8 mouse cellular contexts compared by ENCODE assay signal in genomic region chrX:104199611-104200387, GRCm38 (mm10). TPM values are rescaled to one million over a fixed set of nuclear protein-coding genes. Genes with fewer than 3 reads are reported as not detected.
DNase-seq lines count a peak whose midpoint lies in the region; ATAC-seq and TF ChIP-seq lines count a peak whose summit lies in the region.

No protein-coding gene starts in this region.

- TF ChIP-seq CTCF in stomach, postnatal 0 days (IDR thresholded peaks at IDR 0.05; ENCODE audit: low read depth): no peak

- peak overlapping the region; percentile 62 for H3K9ac ChIP-seq in embryonic facial prominence, embryonic 11.5 days (replicated peaks; ENCODE audit: low read length)
- peak overlapping the region; percentile 52; the same call in 1 of the 2 replicates for H3K9ac ChIP-seq in heart, embryonic 11.5 days (ENCODE audit: low read depth, low read length)
- H3K9ac ChIP-seq in kidney, embryonic 14.5 days (ENCODE audit: low read depth, low read length): peak overlapping the region; percentile 47; the same call in 1 of the 2 replicates
- peak overlapping the region; percentile 43; the same call in 1 of the 2 replicates for H3K9ac ChIP-seq in stomach, postnatal 0 days (ENCODE audit: low read length)

- TF ChIP-seq EP300 in stomach, postnatal 0 days (optimal IDR thresholded peaks at IDR 0.05): no peak

- H3K27me3 ChIP-seq in embryonic facial prominence, embryonic 11.5 days (ENCODE audit: control insufficient read depth, insufficient read depth, low read length): peaks cover 15% of the 10 kb centered on the region
- H3K27me3 ChIP-seq in heart, embryonic 11.5 days (ENCODE audit: control insufficient read depth, insufficient read depth, low read length): peaks cover 14% of the 10 kb centered on the region
- peaks cover 22% of the 10 kb centered on the region; the same call in 1 of the 2 replicates for H3K27me3 ChIP-seq in kidney, embryonic 14.5 days (ENCODE audit: control insufficient read depth, insufficient read depth, low read length)
- H3K27me3 ChIP-seq in stomach, postnatal 0 days (ENCODE audit: control insufficient read depth, insufficient read depth, low read length): no peaks in the 10 kb centered on the region

- H3K27ac ChIP-seq in embryonic facial prominence, embryonic 11.5 days (replicated peaks; ENCODE audit: low read depth, low read length): no peak overlapping the region
- H3K27ac ChIP-seq in heart, embryonic 11.5 days (ENCODE audit: low read depth, low read length): no peak overlapping the region
- no peak overlapping the region for H3K27ac ChIP-seq in kidney, embryonic 14.5 days (ENCODE audit: low read depth, low read length)
- no peak overlapping the region for H3K27ac ChIP-seq in stomach, postnatal 0 days (replicated peaks)

- no peaks in the 10 kb centered on the region for H3K9me3 ChIP-seq in embryonic facial prominence, embryonic 11.5 days (replicated peaks; ENCODE audit: control insufficient read depth, low read length)
- H3K9me3 ChIP-seq in heart, embryonic 11.5 days (replicated peaks; ENCODE audit: control insufficient read depth, low read length): no peaks in the 10 kb centered on the region
- no peaks in the 10 kb centered on the region for H3K9me3 ChIP-seq in kidney, embryonic 14.5 days (ENCODE audit: control insufficient read depth, low read length)
- no peaks in the 10 kb centered on the region for H3K9me3 ChIP-seq in stomach, postnatal 0 days (ENCODE audit: control insufficient read depth, low read length)

- no peaks in the 10 kb centered on the region for H3K4me1 ChIP-seq in embryonic facial prominence, embryonic 11.5 days (ENCODE audit: control insufficient read depth, insufficient read depth, low read length)
- H3K4me1 ChIP-seq in heart, embryonic 11.5 days (ENCODE audit: control insufficient read depth, insufficient read depth, low read length): no peaks in the 10 kb centered on the region
- H3K4me1 ChIP-seq in kidney, embryonic 14.5 days (ENCODE audit: control insufficient read depth, insufficient read depth, low read length): no peaks in the 10 kb centered on the region
- no peaks in the 10 kb centered on the region for H3K4me1 ChIP-seq in stomach, postnatal 0 days (replicated peaks; ENCODE audit: control insufficient read depth, insufficient read depth)

- peak; percentile 32 for ATAC-seq in embryonic facial prominence, embryonic 11.5 days (replicated peaks; ENCODE audit: insufficient number of reproducible peaks, low FRiP score, low TSS enrichment, low read depth)
- ATAC-seq in heart, embryonic 11.5 days (replicated peaks; ENCODE audit: insufficient number of reproducible peaks, low FRiP score, low TSS enrichment): peak; percentile 39
- peak; percentile 30 for ATAC-seq in kidney, embryonic 14.5 days (ENCODE audit: low FRiP score, low TSS enrichment)
- ATAC-seq in stomach, postnatal 0 days (ENCODE audit: low FRiP score, low TSS enrichment): peak; percentile 55

- no peaks in the 10 kb centered on the region for H3K36me3 ChIP-seq in embryonic facial prominence, embryonic 11.5 days (replicated peaks; ENCODE audit: control insufficient read depth, insufficient read depth, low read depth, low read length)
- no peaks in the 10 kb centered on the region for H3K36me3 ChIP-seq in heart, embryonic 11.5 days (ENCODE audit: control insufficient read depth, insufficient read depth, low read length)
- H3K36me3 ChIP-seq in kidney, embryonic 14.5 days (ENCODE audit: control insufficient read depth, insufficient read depth, low read length): no peaks in the 10 kb centered on the region
- H3K36me3 ChIP-seq in stomach, postnatal 0 days (ENCODE audit: control insufficient read depth, insufficient read depth, low read length): no peaks in the 10 kb centered on the region

- 14% methylated on average over 56 of the region's 100 CpGs for WGBS in embryonic facial prominence, embryonic 11.5 days
- 18% methylated on average over 61 of the region's 100 CpGs for WGBS in heart, embryonic 11.5 days (ENCODE audit: insufficient replicate concordance)
- WGBS in kidney, embryonic 14.5 days: 28% methylated on average over 61 of the region's 100 CpGs
- WGBS in stomach, postnatal 0 days: 19% methylated on average over 52 of the region's 100 CpGs

- DNase-seq in layer of hippocampus, adult 11-12 months (ENCODE audit: low spot score): peak; percentile 8
- no peak for DNase-seq in layer of hippocampus, adult 9-10 months (ENCODE audit: low spot score)
- peak; percentile 36 for DNase-seq in embryonic facial prominence, embryonic 11.5 days (ENCODE audit: low spot score)
- peak; percentile 35 for DNase-seq in liver
- peak; percentile 49 for DNase-seq in neural tube, embryonic 10.5 days (ENCODE audit: extremely low spot score, low spot score)
- DNase-seq in stomach, postnatal 0 days (ENCODE audit: low spot score): peak; percentile 54

- peak overlapping the region; percentile 74 for H3K4me2 ChIP-seq in embryonic facial prominence, embryonic 11.5 days (ENCODE audit: low read depth, low read length)
- H3K4me2 ChIP-seq in heart, embryonic 11.5 days: peak overlapping the region; percentile 75
- peak overlapping the region; percentile 66 for H3K4me2 ChIP-seq in kidney, embryonic 14.5 days (replicated peaks; ENCODE audit: low read depth, low read length)
- peak overlapping the region; percentile 66 for H3K4me2 ChIP-seq in stomach, postnatal 0 days (replicated peaks; ENCODE audit: low read depth)

- peak overlapping the region; percentile 47 for H3K4me3 ChIP-seq in embryonic facial prominence, embryonic 11.5 days (ENCODE audit: low read depth, low read length)
- H3K4me3 ChIP-seq in heart, embryonic 11.5 days (ENCODE audit: low read depth, low read length): peak overlapping the region; percentile 42
- peak overlapping the region; percentile 46 for H3K4me3 ChIP-seq in kidney, embryonic 14.5 days (ENCODE audit: low read length)
- H3K4me3 ChIP-seq in stomach, postnatal 0 days (ENCODE audit: low read depth, low read length): peak overlapping the region; percentile 50

RNA-seq across cellular contexts. Expression of gene Nexmif, which starts 1.2 kb away (rescaled TPM):
- 0.92 and 0.95 TPM in 2 replicates for polyA plus RNA-seq in embryonic facial prominence, embryonic 11.5 days (2014; fragmentation: Nextera tagmentation; extraction: Ambion mirVana)
- 0.48 and 0.70 TPM in 2 replicates for polyA plus RNA-seq in heart, embryonic 11.5 days (2014; fragmentation: Nextera tagmentation; extraction: Ambion mirVana)
- 1.5 and 1.8 TPM in 2 replicates for polyA plus RNA-seq in kidney, embryonic 14.5 days (2014; fragmentation: Nextera tagmentation; extraction: Ambion mirVana)
- polyA plus RNA-seq in stomach, postnatal 0 days (2015; fragmentation: Nextera tagmentation; extraction: Ambion mirVana): 0.33 and 0.44 TPM in 2 replicates
